Mouse (Mus musculus): Measurements from ENCODE around the gene Stab1.

The Stab1 gene

GRCm38 (mm10) chr14:31132031-31132430 is 36.4 kb downstream of the Stab1 start:
- no peak for DNase-seq (ENCODE audit: low read depth, low spot score)

DNA sequence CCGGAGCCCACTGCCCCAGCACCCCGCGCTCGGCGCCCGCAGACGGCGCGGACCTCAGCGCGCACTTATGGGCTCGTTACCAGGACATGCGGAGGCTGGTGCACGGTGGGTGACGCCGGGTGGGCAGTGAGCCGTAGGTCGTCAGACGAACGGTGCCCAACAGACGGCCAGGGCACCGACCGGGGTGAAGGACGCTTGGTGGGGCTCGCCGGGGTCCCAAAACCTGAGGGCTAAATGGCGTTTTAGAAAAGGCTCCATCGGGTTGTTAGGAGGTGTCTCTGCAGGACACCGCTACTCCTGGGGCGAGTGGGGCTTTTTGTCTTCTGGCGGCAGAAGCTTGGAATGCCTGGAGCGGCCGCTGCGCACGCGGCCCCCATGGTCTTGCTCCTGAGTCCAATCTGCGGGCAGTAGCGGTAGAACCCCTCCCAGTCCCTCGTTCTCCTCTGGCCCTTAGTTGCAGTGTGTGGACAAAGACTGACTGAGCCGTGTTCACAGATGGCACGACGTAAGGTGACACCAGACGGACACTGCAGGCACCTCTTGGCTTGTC is 37.1 kb downstream of the Stab1 start:
- peak; percentile 43 for DNase-seq (ENCODE audit: low read depth, low spot score)

- DNase-seq (ENCODE audit: low read depth, low spot score): peak; percentile 91
Measured at GRCm38 (mm10) chr14:31130236-31131220, 37.9 kb downstream of the Stab1 start, which contains the start of gene Nt5dc2. Gene Nt5dc2 (plus strand): TSS chr14:31131053.

DNA sequence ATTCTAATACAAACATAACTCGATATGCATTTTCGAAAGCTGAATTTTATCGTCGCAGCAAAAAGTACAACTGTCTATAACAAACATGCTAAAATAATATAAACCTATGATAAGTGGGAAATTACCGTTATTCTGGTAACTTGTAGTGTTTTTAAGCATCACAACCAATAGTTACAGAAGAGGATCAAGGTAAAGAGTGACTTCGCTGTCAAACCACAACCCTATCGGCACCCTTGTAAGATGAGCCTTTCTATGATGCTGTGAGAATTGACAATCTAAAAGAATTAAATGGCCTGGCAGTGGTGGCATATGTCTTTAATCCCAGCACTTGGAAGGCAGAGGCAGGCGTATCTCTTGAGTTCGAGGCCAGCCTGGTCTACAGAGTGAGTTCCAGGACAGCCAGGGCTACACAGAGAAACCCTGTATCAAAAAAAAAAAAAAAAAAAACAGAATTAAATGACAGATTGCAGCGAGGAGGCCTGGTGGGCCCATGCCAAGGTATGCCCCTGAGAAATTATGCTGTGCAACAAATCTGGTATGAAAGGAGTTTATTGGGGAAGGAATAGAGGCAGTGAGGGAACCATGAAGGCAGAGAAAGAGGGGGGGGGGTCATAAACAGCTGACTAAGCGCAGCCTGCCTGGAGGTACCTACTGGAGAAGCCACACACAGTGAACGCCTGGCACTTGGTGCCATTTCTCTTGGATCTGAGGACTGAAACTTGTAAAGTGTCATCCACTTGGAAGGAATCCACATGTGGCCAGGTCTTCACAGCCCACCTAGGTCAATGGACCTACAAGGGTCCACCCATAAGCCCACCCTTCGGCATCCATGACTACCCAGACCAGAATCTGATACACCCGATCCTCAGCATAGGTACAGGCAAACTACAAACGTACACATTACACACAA is 38.9 kb downstream of the Stab1 start:
- DNase-seq (ENCODE audit: low read depth, low spot score): no peak

DNA sequence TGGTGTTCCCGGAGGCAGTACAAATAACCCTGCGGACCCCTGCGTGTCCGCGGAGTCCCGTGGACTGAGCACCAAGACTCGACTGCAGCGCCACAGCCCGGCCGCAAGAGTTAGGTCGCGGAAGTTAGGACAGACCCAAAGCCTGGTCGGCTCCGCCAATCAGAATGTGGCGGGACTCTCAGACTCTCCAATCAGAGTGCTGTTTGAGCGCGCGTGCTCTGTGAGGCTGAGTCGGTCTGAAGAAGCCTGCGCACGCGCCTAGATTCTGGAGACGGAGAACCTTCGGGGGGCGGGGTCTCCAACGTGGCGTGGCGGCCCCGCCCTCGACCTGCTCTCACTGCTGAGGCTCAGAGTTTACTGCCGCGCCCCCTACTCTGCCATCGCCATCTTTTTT is 39.6 kb downstream of the Stab1 start, which contains the start of gene Smim4:
Smim4 (minus strand) TSS at position 131 of the 394 bp plus-strand sequence.
- DNase-seq (ENCODE audit: low read depth, low spot score): peak; percentile 99

DNA sequence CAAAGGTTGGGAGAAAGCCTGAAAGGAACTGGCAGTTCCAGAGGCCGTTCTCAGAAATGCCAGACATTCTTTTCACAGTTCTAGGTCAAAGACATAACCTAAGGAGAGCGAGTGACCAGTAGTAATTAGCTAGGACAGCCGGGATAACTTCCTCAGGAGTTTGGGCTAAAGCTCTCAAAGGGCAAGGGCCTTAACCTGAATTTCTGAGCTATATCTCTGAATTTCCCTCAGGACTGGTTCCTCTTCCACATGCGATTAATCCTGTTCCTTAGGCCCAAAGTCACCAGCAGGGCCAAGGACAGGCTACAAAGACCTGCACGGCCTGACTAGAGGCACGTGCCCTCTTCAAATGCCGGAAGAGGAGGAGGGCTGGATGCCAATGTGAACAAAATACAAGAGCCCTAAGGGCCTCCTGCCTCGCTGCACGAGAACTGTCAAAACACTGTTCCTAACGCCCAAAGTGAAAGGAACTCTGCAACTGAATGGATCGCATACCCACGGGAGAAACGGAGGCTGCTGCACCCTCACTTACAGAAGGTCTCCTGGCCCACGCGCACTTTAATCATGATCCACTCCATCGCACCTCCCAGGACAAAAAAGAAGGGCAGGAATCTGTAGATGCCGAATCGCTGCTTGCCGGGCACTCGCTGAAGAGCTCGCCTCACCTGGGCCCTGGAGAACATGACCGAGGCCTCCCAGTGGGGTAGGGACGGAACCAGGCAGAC is 40.2 kb downstream of the Stab1 start:
- peak; percentile 31 for DNase-seq (ENCODE audit: low read depth, low spot score)

GRCm38 (mm10) chr14:31126826-31127225 is 41.6 kb downstream of the Stab1 start:
- no peak for DNase-seq (ENCODE audit: low read depth, low spot score)

- no peak for DNase-seq (ENCODE audit: low read depth, low spot score)
Measured at GRCm38 (mm10) chr14:31125106-31126075, 43.0 kb downstream of the Stab1 start.

DNA sequence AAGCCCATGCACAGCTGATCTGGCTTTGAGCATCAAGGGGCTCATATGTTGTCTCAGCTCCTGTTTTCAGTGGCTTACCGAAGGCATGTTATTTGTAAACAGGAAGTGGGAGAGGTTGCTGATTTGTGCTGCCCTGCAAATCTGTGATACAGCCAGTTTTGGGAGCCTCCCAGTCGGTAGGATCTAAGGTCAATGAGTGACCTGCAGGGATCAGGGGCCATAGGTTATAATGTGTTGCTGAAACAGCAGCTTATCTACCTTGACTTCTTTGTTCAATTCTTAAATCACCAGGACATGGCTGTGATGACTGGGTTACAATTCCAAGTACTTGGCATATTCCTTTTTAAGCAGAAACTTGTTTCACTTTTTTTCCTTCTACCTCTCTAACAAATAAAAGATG is 52.9 kb downstream of the Stab1 start:
- DNase-seq (ENCODE audit: low read depth, low spot score): no peak

DNA sequence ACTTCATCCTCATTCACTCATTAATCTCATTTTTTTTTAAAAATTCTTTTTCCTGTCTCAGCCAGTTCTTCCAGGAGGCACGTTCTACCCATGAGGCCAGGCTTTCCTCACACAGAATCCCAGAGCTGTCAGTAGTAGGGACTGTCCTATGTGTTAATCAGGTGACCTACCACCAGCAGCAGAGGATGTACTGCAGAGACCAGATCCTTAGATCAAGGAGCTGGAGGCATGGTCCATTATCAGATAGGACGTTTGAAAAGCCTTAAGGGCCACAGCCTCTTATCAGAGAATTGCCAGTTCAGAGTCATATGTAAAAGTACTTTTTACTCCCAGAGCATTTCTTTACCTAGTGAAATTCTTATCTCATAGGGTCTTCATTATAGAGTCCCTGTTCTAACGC is 54.4 kb downstream of the Stab1 start:
- no peak for DNase-seq (ENCODE audit: low read depth, low spot score)

DNA sequence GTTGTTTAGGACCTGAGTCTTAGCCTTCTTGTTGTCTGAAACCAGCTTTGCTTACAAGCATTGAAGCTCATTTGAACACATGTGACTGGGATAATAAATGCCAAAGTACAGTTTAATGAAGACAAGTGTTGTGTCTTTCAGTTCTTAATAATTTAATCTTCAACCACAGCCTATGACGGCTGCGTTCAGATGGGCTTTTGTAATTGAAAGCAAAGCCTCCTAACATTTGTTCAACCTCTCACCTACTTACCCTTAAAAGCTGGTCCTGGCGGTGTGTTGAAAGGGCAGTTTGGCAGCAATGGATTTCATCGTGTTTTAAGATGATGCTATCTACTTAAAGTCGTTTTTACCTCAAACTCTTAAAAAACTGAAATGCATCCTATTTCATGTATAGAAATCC is 56.3 kb downstream of the Stab1 start:
- DNase-seq (ENCODE audit: low read depth, low spot score): no peak

- DNase-seq (ENCODE audit: low read depth, low spot score): no peak
Measured at GRCm38 (mm10) chr14:31110613-31111012, 57.8 kb downstream of the Stab1 start.

GRCm38 (mm10) chr14:31105156-31105555 is 63.3 kb downstream of the Stab1 start:
- no peak for DNase-seq (ENCODE audit: low read depth, low spot score)

DNA sequence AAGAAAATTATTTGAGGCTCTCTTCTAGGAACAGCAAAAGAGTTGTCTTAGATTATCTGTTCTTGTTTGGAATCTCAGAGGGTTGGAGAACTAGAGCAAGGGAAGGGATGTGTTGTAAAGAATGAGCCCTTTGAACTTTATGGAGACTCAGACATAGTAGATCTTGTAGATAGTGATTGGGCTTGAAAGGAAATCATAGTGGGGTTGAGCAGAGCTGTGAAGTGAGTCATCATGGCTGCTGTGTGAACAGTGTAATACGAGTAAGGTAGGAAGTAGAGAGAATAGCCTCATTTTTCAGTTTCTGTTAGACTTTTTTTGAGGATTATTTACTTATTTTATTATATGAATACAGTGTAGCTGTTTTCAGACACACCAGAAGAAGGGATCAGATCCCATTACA is 78.5 kb downstream of the Stab1 start:
- DNase-seq (ENCODE audit: low read depth, low spot score): no peak
